Mouse (Mus musculus) small intestine, adult 2 months (tissue): ENCODE measurements around the gene Spata21. TPM values are rescaled to one million over a fixed set of nuclear protein-coding genes. Genes with fewer than 3 reads are reported as not detected.

ENCODE experiments used
- H3K27ac ChIP-seq: fragments of 200-500 bp; 2 replicates; pipeline ENCODE4 v1.5.1; 2012; ENCODE audit warnings: low read depth, low read length, control low read depth, inconsistent platforms; ENCODE audit not compliant: insufficient read depth
- H3K27me3 ChIP-seq: fragments of 200-500 bp; 2 replicates; pipeline ENCODE4 v1.6.1; 2012; ENCODE audit warnings: mild to moderate bottlenecking, moderate library complexity, low read length, inconsistent platforms; ENCODE audit not compliant: control insufficient read depth, insufficient read depth
- H3K36me3 ChIP-seq: fragments of 200-500 bp; 2 replicates; pipeline ENCODE4 v1.6.1; 2012; ENCODE audit warnings: mild to moderate bottlenecking, low read length, control low read depth, inconsistent platforms; ENCODE audit not compliant: control insufficient read depth, insufficient read depth
- H3K4me1 ChIP-seq: fragments of 200-500 bp; 2 replicates; pipeline ENCODE4 v1.6.1; 2012; ENCODE audit warnings: low read length, inconsistent platforms, mixed read lengths; ENCODE audit not compliant: control insufficient read depth, insufficient read depth, insufficient read length
- H3K4me3 ChIP-seq: fragments of 200-500 bp; 2 replicates; pipeline ENCODE4 v1.5.1; 2012; ENCODE audit warnings: low read depth, mild to moderate bottlenecking, control low read depth, inconsistent platforms, low read length, moderate library complexity
- CTCF ChIP-seq: fragments of 200-500 bp; IDR thresholded peaks from 2 replicates; pipeline ENCODE4 v1.5.1; 2012; ENCODE audit warnings: low read depth, mild to moderate bottlenecking, control low read depth, inconsistent platforms, low read length, moderate library complexity, mixed read lengths; ENCODE audit not compliant: insufficient replicate concordance, insufficient read length; ENCODE audit errors: extremely low read depth
- POLR2A ChIP-seq: fragments of 200-500 bp; IDR thresholded peaks from 2 replicates; pipeline ENCODE4 v1.6.1; 2012; ENCODE audit warnings: low read depth, mild to moderate bottlenecking, control low read depth, inconsistent platforms, low read length, moderate library complexity
- WGBS: fragments of 180-500 bp; shearing (Covaris S2); methylation state at CpG from one replicate; pipeline ENCODE4 v1.1.7; 2018; 5-methylcytosine and 5-hydroxymethylcytosine counted together
- polyA plus RNA-seq: library from polyadenylated mRNA; depleted of rRNA; stranded (reverse); fragments of >200 nt; gene quantifications from 2 replicates; pipeline ENCODE4 v1.2.3, GENCODE M21; 2012

Spata21 gene
- polyA plus RNA-seq, 1 experiment, result not detected

DNA sequence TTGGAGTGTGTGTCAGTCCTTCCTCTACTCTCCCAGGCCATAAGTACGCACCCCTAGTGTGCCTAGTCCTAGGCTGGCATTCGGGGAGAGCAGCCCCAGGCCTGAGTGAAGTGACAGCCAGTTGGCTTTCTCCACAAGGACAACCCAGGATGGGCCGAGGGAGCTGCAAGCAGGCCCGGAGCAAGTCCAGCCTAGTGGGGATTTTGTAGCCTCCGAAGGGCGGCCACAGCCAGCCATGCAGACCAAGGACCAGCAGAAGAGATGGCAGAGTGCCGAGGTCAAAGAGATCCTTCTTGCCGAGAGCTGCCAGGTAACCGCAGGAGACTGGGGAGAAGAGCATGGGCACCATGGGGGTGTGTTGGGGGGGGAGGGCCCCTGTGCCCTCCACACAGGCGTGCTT lies 6.9 kb downstream of the Spata21 start:
- Histone ChIP-seq H3K4me1 (no peaks in the 10 kb centered on the region), H3K27me3 (no peaks in the 10 kb centered on the region), H3K36me3 (no peaks in the 10 kb centered on the region), H3K4me3 (no peak overlapping the region), H3K27ac (no peak overlapping the region)
- 79% methylated on average over 10 of the region's 10 CpGs for WGBS
- no peak for TF ChIP-seq POLR2A
- no peak for TF ChIP-seq CTCF

DNA sequence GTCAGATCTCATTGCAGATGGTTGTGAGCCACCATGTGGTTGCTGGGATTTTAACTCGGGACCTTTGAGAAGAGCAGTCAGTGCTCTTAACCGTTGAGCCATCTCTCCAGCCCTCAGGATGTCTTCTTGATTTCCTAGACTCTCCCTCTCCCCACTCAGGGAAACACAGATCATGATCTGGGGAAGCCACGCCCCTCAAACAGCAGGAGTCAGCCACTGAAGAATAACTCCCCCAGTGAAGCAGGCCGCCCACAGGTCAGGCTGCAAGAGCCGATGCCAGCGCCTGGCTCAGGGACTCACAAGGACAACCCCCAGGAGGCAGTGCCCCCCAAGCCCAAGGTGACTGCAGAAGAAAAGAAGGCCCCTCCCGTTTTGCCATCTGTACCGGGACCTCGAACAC lies 8.6 kb downstream of the Spata21 start:
- H3K27me3 ChIP-seq, result no peaks in the 10 kb centered on the region
- H3K36me3 ChIP-seq, result no peaks in the 10 kb centered on the region
- H3K4me1 ChIP-seq, result no peaks in the 10 kb centered on the region
- no peak overlapping the region for H3K27ac ChIP-seq
- no peak for TF ChIP-seq CTCF
- no peak for TF ChIP-seq POLR2A
- 27% methylated on average over 9 of the region's 9 CpGs for WGBS
- H3K4me3 ChIP-seq, result no peak overlapping the region

GRCm38 (mm10) chr4:141098935-141099334 lies 10.8 kb downstream of the Spata21 start:
- Histone ChIP-seq H3K4me3 (no peak overlapping the region), H3K36me3 (no peaks in the 10 kb centered on the region), H3K27ac (no peak overlapping the region), H3K27me3 (no peaks in the 10 kb centered on the region), H3K4me1 (no peaks in the 10 kb centered on the region)
- TF ChIP-seq CTCF (no peak), POLR2A (no peak)
- 54% methylated on average over 4 of the region's 4 CpGs for WGBS

DNA sequence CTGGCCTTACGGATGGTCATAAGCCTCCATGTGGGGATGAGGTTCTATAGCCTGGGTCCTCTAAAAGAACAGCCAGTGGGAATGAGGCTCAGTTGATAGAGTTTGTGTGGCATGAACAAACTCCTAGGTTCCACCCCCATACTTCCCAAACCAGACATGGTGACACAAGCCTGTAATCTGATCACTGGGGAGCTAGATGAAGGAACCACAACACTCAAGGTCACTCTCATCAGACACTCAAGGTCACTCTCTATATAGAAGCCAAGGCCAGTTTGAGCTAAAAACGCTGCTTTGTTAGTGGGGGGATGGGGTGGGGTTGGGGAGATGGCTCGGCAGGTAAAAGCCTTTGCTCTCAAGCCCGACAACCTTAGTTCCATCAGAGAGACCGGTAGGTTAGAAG lies 11.8 kb downstream of the Spata21 start:
- H3K27me3 ChIP-seq, result no peaks in the 10 kb centered on the region
- H3K4me3 ChIP-seq, result no peak overlapping the region
- WGBS, result 70% methylated on average over 5 of the region's 5 CpGs
- H3K4me1 ChIP-seq, result no peaks in the 10 kb centered on the region
- TF ChIP-seq CTCF (no peak), POLR2A (no peak)
- H3K36me3 ChIP-seq, result no peaks in the 10 kb centered on the region
- no peak overlapping the region for H3K27ac ChIP-seq

- TF ChIP-seq CTCF (no peak), POLR2A (no peak)
- no peak overlapping the region for H3K27ac ChIP-seq
- H3K4me3 ChIP-seq, result no peak overlapping the region
- 89% methylated on average over 9 of the region's 9 CpGs for WGBS
- H3K36me3 ChIP-seq, result no peaks in the 10 kb centered on the region
- H3K4me1 ChIP-seq, result no peaks in the 10 kb centered on the region
- H3K27me3 ChIP-seq, result no peaks in the 10 kb centered on the region
Observed at GRCm38 (mm10) chr4:141101291-141101690, 13.2 kb downstream of the Spata21 start.

DNA sequence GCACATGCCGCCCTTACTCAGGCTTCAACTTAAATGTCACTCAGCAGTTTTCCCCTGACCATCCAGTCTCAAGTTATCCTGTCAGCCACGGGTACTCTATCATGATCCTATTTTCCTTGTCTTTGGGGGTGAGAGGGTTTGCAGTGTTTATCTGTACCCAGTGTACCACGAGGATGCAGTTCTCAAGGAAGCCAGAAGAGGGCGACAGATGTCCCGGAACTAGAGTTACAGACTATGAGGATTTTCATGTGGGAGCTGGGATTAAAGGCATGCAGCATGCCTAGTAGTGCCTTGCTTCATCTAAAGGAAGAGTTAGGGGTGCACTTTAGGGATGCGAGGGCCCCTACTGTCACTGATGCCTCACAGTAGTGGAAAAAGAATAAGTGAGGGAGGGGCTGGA lies 13.7 kb downstream of the Spata21 start:
- TF ChIP-seq POLR2A, result no peak
- peak; percentile 49; the same call in 1 of the 2 replicates for TF ChIP-seq CTCF
- WGBS, result 66% methylated on average over 6 of the region's 6 CpGs
- H3K4me1 ChIP-seq, result no peaks in the 10 kb centered on the region
- no peak overlapping the region for H3K27ac ChIP-seq
- no peak overlapping the region for H3K4me3 ChIP-seq
- no peaks in the 10 kb centered on the region for H3K27me3 ChIP-seq
- no peaks in the 10 kb centered on the region for H3K36me3 ChIP-seq

DNA sequence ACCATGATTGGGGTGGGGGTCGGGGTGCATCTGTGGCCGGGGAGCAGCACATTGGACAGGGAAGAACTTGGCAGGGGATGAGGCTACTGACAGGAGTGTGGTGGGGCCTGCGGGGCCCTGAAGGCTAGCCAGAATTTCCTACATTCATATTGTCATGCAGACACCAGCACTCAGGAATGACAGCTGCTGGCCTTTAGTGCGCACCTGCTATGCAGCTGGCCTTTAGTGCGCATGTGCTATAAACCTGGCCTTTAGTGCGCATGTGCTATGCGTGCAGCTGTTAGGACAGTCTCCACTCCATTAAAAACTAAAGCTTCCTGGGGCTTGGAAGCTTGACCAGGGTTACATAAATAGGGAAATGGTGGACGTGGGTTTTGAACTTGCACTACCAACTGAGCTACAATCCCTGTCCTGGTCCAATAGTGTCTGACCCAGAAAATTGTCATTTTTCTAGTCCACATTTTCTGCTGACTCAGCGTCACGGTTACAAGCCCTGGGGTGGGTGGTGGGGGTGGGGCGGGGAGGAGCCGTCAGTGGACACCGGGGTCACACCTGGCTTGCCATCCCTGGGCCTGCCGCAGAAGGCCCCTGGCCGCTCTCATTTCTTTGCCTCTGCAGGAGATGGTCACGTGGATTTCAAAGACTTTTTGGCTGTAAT lies 18.5 kb downstream of the Spata21 start:
- Histone ChIP-seq H3K4me3 (no peak overlapping the region), H3K36me3 (no peaks in the 10 kb centered on the region), H3K27me3 (no peaks in the 10 kb centered on the region), H3K27ac (no peak overlapping the region), H3K4me1 (no peaks in the 10 kb centered on the region)
- WGBS, result 61% methylated on average over 16 of the region's 16 CpGs
- TF ChIP-seq POLR2A (no peak), CTCF (no peak)
